Mouse (Mus musculus) olfactory bulb, adult 2 months (tissue): ENCODE data around the gene Myadml2.

Source experiments
- CTCF ChIP-seq: fragments of 200-500 bp; IDR thresholded peaks from 2 replicates; pipeline ENCODE4 v1.5.1; 2012; ENCODE audit warnings: low read depth, mild to moderate bottlenecking, low read length, moderate library complexity; ENCODE audit not compliant: insufficient read depth
- POLR2A ChIP-seq: fragments of 200-500 bp; IDR thresholded peaks from 2 replicates; pipeline ENCODE4 v1.6.1; 2012; ENCODE audit warnings: mild to moderate bottlenecking, low read depth, low read length, moderate library complexity; ENCODE audit not compliant: insufficient read depth

- TF ChIP-seq CTCF: no peak
- TF ChIP-seq POLR2A: no peak
These were observed 37.4 kb downstream of the Myadml2 start for GRCm38 (mm10) chr11:120610477-120611046.
